Mouse (Mus musculus) erythroid progenitor cell, adult 5-6 weeks (primary cell): ENCODE measurements at regions not wholly inside any gene's neighbourhood (a gene's known extent, or its start where the extent isn't known, plus 50 kb on each side); places are given as distances from the start of the nearest gene placed in this dataset.

Source experiments
- ATAC-seq: replicated peaks from 2 replicates; pipeline ENCODE4 v1.8.0; 2016; ENCODE audit warnings: moderate number of reproducible peaks, mild to moderate bottlenecking, moderate TSS enrichment, inconsistent platforms; ENCODE audit not compliant: poor library complexity, low FRiP score, severe bottlenecking

DNA sequence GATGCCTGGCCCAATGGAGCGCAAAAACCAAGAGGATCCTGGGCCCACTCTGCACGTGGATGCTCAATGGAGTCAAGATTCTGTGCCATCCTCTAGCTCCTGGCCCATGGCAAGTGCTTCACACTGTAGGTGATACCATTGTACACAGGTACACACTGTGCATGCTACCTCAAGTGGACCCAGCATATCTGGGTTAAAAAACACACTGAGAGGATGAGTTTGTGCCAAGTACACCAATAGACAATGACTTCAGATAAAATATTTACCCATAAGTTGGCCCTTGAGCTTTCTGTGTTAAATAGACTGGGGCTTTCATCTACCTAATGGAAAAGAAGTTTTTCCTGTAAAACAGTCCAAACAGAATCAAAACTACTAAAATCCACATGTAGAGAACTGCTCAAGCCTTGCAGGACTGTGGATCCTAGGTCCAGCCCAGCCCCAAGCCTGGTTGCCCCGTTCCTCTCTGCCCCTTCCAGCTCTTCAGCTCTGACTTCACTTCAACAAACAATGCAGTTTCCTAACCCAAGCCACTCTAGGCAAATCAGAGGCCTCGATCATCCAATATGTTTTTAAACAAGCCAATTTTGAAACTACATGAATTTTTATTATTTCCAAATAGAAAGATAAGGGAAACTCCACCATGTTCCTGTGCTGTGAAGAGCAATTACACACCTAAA lies 247.5 kb downstream of the Mreg start:
- ATAC-seq, result no peak

DNA sequence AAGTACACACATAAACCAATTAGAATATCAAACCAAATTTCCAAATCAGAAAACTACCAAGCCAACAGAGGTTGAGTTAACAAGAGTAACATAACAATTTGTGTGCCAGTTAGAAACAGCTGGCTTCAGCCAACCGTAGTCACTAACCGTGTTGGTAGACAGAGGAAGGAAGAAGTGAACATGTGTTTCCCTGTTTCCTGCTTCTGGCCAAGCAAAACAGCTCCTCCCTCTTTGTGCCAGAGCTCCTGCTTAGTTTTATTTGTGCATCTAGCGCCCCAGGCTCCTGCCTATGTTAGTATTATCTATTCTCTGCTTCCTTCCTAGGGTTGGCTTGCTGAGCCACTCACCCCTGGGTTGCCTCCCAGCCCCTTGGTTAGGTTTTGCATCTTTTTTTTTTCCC lies 255.2 kb downstream of the Mreg start:
- ATAC-seq, result no peak

DNA sequence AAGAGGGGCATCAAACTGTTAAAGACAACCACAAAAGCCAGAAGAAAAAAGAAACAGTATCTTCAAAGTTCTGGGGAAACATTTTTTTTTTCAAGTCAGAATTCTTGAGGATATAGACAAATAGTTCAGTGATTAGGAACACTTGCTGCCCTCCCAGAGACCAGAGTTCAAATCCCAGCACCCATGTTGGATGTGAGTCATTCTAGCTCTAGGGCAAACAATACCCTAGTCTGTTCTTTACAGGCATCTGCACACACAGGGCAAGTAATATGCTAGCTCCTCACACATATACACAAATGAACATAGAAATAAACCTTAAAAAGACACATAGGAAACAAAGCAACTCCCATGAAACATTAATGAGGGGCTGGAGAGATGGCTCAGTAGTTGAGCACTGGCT lies 256.8 kb downstream of the Mreg start:
- no peak for ATAC-seq

DNA sequence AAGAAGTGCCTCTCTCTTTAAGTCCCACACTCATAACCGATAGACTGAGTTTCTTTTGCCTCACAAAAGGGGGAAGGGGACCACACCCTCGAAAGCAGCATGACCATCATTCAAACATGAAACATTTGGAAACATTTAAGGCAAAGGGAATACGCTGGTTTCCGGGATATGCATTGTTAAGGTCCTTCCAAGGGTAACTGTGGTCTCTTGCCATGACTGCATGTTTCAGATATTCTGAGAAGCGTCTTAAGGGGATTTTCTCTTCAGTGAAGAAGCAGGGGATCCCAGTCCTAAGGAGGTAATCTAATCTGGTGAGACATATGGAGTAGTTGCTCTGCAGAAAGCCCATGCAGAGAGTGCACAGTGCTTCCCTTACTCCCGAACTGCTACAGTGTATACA lies 258.8 kb downstream of the Mreg start:
- ATAC-seq, result no peak

DNA sequence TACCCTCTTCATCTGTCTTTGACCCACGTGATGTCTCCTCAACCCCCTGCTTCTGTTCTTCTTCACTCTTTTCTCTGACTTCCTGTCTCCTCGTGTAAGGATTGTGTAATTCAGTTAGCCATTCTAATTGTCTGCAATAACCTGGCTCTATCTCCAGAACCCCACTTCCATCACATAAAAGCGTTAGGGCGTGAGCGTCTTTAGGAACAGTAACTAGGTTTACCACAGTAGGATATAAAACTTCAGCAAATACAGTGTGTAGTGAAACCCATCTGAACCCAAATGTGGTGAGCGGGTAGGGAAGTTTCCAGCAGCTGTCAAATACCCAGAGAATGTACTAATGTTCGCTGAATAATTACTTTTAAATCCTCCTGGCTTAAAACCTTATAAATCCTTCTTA lies 262.6 kb downstream of the Mreg start:
- ATAC-seq, result no peak

DNA sequence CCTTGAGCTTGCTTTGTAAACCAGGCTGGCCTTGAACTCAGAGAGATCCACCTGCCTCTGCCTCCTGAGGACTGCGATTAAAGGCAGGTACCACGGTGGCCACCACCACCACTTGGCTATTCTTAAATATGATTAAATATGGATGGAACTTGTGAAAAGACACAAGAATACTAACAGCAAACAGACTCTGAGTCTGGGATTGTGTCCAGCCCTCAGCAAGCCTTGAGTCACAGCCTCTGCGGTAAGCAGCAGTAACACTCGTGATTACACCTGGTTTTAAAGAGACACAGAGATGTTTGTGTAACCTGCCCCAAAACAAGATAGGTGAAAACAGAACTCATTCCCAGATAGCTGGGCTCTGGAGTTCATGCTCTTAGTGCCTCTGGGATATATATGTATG lies 263.4 kb downstream of the Mreg start:
- no peak for ATAC-seq

DNA sequence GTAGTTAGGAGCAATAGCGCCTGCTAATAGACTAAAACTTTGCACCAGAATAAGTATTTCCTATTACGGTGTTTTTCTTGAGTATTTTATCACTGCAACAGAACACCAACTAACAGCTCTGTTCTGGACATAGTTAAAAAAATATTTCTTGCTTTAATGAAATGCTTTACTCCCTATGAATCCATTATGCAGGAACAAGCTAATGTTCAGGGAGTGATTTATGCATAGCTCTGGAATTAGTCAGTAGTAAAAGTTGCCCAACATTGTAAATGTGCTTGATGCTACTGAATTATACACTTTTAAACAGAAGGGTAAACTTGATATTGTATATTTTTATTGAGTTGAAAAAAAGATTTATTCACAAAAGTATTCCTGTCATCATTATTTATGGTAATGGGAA lies 264.6 kb downstream of the Mreg start:
- no peak for ATAC-seq

DNA sequence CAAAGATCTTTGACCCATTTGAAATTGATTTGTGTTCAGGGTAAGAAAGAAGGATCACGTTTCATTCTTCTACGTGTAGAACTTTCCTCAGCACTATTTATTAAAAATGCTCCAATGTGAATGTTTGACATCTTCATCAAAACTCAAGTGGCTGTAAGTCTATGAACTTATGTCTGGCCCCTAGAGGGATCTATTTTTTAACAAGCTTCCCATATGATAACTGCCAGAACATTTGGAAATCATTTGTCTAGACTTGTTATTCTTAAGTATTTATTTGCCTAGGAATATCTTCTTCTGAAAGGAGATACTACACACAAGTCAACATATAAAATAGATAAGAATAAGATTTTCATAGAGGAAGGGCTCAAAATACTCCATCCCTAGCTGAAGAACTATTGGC lies 265.2 kb downstream of the Mreg start:
- ATAC-seq, result no peak

DNA sequence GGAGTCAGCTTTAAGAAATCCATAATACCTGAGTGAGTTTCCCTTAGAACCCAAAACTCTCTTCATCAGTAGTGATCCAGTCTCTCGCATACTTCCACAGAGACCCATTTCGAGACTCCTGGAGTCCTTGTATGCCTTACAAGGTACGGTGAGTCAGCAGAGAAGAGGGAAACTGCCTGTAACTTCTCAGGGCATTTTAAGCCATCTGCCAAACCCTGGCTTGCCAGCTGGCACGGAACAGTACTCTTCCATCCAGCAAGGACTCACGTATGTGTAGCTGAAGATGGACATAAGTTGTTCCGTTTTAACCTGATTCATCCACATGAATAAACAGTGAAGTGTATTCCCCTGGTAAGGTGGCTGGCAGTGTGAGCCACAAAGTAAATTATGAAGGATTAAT lies 267.0 kb downstream of the Mreg start:
- no peak for ATAC-seq

DNA sequence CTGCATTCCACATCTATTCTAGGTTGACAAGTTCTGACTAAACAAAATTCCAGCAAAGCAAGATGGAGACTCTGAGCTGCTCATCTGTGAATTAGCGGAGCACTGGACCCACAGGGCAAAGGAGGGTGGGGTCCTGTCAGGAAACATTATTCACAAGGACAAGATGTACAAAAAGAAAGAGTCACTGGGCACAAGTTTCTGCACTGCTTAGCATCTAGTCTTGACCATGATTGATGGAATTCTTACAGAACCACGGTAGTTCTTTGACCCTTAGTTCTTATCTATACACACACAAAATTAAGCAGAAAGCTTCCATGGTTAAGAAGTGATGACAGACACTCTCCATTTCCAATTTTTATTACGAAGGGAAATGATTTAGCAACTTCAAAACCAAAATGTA lies 267.6 kb downstream of the Mreg start:
- no peak for ATAC-seq

DNA sequence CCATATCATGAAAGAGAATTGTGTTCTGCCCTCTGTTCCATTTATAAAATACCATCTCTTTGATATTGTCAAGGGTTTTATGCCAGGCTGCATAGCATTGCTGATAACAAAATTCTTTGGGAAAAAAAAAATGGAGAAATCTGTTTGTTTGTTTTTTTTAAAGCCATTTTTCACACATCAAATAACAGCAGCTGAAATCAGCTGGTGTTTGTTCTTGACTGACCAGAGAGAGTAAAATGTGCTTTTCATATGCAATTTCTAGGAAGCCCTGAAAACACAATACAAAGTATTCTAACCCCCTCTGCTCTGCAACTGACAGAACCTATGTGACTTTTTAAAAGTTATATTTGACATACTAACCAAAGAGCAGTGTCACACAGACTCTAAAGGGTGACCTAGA lies 270.0 kb downstream of the Mreg start:
- ATAC-seq, result no peak

DNA sequence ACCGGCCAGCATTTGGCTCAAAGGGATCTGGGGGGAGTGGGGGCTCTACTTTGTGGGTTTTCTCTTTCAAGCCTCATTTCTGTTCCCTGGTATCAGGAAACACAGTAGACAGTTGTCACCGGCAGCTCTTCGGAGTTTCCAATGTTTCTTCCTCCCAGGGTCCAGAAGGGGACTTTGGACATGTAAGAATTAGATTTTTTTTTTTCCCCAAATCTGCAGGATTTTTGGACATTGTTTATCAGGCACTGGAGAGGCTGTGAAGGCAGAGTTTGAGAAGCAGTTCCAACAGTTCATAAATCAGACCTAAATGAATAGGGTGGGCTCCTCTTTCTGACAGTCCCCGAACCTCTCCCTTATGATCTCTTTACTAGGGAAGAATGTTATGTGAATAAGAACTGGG lies 270.4 kb downstream of the Mreg start:
- ATAC-seq, result no peak

DNA sequence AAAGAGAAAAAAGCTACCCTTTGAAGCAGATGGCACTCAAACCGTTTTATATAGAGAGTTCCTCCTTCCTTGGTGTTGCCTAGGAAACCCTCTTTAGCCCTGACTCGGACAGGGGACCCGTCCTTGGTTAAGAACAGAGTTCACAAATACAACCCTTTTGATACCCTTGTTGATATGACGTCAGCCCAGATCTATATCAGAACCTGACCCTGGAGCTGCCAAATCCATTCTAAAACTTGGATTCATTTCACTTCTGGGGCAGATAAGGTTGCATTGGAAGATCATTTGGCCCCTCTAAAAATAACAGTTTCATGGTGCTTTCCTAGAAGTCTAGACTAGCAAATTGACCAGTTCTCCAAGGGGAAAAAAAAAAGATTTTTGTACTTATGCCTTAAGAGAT lies 271.2 kb downstream of the Mreg start:
- ATAC-seq, result no peak

DNA sequence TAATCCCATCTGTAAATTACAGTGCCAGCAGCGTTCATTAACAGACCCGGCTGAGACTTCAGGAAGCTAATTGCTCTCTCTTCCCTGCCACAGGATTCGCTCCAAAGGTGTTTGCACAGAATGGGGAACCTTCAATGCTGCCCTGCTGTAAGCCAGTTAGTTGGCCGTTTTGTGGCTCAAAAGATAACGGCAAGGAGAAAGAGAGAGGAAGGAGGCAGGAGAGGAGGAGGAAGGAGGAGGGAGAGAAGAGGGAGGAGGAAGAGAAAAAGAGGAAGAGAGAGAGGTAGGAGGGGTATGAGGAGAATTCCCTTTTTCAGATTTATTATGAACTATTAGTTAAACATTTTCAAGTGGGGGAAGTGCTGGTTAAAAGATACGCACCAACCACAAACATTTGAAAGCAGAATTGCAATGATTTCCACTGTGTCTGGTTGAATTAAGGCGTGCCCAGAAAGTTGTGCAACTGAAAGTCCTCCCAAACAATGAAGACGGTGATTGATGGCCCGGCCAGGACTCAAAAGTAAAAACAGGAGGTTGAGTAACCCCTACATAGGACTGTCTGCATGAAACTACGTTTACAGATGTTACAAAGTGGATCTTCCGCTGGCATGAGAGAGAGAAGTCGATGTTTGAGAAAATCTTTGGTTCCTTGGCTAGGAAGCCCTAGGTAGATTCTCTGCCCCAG lies 273.6 kb downstream of the Mreg start:
- ATAC-seq, result no peak

DNA sequence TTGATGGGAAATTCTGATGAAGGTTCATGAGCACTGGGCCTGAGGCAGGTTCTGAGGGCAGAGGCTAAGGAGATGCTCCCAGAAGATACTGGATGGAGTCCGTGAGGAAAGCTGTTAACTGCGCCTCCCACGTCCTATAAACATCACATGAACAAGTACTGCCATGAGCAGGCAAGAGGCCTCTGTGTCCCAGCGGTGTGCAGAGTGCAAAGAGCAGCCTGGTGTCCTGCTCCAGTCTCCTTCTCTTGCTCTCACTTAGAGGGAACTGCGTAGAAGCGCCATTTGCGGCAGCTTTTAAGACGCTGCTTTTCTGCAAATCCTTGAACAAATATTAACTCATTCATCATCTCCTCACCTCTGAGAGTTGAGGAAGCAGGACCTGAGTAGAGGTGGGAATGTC lies 274.2 kb downstream of the Mreg start:
- no peak for ATAC-seq

DNA sequence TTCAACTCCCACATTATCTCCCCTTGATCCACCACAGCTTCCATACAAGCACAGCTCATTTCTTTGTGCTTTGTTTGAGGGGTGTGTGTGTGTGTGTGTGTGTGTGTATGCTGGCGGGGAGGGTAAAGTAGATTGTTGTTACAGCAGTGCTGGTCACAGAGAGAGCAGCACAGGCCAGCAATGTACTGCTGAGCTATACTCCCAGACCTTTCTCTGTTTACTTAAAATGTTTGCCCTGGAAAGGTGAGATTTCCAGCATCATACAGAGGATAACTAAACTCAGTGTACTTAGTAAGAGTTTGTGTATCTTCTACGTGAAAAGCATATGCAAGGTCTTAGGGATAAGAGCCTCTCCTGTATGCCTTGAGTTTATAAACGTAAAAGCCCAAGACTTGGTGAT lies 274.9 kb downstream of the Mreg start:
- no peak for ATAC-seq

DNA sequence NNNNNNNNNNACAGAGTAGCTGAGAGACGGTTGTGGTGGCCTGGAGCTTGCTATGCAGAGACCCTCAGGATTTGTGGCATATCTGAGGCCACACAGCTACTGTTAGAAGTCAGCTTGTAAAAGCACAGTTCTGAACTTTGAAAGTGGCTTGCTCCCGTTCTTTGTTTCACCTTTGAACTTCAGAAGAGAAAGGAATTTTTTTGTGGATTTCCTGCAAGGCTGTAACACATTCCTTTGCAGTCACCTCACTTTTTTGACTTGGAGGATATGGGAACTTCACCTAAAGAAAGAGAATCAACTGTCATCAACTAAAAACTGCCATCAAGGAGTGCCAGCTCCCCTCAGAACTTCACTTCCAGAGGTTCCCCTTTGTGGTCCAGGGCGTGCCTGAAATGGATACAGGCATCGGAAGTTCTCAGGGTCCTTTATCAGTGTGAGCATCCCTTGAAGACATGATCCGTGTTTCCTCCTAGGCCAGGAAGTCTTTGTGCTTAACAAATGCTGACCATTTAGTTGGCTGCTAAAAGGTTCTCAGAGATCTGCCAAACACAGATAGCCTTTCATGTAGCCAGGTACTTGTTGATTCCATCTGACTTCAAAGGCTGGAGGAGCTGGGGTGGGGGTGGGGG lies 275.5 kb downstream of the Mreg start:
- ATAC-seq, result no peak

DNA sequence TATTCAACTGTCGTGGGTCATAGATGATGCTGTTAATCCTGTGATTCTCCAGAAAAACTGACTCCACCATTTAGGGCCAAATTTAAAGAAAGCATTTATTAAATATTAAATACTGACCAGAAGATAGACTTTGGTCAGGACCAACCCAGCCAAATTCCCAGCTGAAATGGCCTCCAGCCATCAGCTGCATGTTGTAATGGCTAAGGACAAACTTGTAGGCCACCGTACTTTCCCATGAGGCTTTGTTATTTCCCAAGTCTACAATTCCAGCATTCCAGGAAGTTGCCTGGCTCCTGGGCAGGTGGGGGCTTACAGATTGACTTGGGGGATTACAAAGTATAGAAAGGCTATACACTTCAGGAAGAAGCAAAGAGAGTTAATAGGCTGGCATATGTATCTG lies 272.5 kb upstream of the Fn1 start:
- no peak for ATAC-seq

DNA sequence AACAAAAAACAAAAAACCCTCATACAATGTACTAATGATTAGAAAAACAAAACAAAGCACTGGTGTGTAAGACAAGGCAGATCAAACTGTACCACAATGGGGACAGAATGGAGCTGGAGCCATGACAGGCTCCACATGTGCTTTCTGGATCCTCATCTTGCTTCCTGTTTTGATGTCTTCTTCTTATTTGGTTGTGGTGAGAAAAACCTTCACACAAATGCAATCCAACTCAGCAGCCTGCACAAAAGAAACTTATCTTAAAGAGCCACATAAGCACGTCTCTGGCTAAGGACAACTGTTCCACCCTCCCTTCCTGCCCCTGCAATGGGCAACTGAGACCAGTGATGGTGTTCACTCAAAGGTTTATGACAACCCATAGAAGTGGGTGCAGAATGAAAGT lies 271.9 kb upstream of the Fn1 start:
- no peak for ATAC-seq

DNA sequence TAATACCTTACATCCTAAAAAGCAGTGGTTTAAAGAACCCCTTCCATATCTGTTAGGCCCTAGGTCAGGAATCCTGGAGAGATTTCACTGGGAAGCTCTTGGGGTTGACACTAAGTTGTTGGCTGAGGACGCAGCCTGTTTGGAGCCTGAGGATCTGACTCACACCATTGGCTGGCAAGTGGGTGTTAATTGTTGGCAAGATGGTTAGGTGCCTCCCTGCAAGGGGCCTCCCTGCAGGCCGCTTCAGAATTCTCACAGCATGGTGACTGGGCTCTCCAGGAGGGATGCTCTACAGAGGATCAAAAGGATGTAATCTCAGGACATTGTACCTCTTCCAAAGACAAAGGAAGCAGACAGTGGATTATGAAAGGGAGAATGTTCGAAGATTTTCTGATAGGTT lies 270.7 kb upstream of the Fn1 start:
- ATAC-seq, result no peak

DNA sequence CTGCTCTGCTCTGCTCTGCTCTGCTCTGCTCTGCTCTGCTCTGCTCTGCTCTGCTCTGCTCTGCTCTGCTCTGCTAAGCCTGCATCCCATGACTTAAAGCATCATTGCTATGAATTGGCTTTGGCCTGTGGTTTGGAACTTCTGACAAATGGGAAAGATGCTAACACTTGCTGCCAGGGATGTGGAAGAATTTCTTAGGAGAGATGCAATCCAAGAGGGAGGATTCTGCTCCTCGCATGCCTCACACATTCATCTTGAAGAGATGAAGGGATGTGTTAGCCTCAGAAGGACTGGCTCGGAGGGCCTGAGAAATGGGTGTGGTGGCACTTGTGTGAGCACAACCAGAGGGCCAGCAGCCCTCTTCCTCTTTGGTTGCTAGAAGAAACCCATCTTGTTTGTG lies 268.5 kb upstream of the Fn1 start:
- no peak for ATAC-seq

DNA sequence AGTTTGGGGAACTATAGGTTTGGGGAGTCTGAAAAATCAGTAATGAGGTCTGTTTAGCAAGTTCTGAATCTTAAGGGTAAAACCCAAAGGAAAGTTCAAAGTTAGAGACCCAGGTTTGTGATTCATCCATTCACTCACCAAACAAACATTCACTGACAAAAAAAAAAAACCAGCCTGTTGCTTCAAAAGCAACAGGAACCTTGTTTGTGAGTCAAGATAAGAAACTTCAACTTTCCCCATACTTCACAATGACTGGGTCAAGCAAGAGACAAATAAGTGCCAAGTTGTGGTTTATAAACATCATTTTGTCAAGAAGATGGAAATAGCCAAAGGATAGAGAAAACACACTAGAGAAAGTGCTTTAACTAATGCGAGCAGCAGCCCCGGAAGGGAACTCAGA lies 266.9 kb upstream of the Fn1 start:
- ATAC-seq, result no peak
